Mouse (Mus musculus) stomach, embryonic 15.5 days (tissue): ENCODE results near the gene Fcgr3. TPM values are rescaled to one million over a fixed set of nuclear protein-coding genes. Genes with fewer than 3 reads are reported as not detected.

ENCODE experiments used
- ATAC-seq: fragments of 200-750 bp; cut with Nextera tagmentation; 2 replicates; pipeline ENCODE4 v1.8.0; 2017; ENCODE audit warnings: low read depth, moderate number of reproducible peaks, moderate TSS enrichment; ENCODE audit not compliant: insufficient read depth, low FRiP score
- H3K27ac ChIP-seq: fragments of 300-500 bp; sonication (generic); 2 replicates; pipeline ENCODE4 v1.5.1; 2015; ENCODE audit warnings: mild to moderate bottlenecking, inconsistent platforms
- H3K27me3 ChIP-seq: fragments of 300-500 bp; sonication (generic); replicated peaks from 2 replicates; pipeline ENCODE4 v1.6.1; 2015; ENCODE audit warnings: inconsistent platforms
- H3K36me3 ChIP-seq: fragments of 300-500 bp; sonication (generic); 2 replicates; pipeline ENCODE4 v1.6.1; 2015; ENCODE audit warnings: inconsistent platforms
- H3K4me1 ChIP-seq: fragments of 300-500 bp; sonication (generic); 2 replicates; pipeline ENCODE4 v1.6.1; 2015; ENCODE audit warnings: inconsistent platforms
- H3K4me2 ChIP-seq: fragments of 300-500 bp; sonication (generic); 2 replicates; pipeline ENCODE4 v1.6.1; 2015; ENCODE audit warnings: mild to moderate bottlenecking, inconsistent platforms
- H3K4me3 ChIP-seq: fragments of 300-500 bp; sonication (generic); replicated peaks from 2 replicates; pipeline ENCODE4 v1.5.1; 2015; ENCODE audit warnings: inconsistent platforms
- H3K9ac ChIP-seq: fragments of 300-500 bp; sonication (generic); 2 replicates; pipeline ENCODE4 v1.6.1; 2015; ENCODE audit warnings: inconsistent platforms
- H3K9me3 ChIP-seq: fragments of 300-500 bp; sonication (generic); 2 replicates; pipeline ENCODE4 v1.6.1; 2016; ENCODE audit warnings: inconsistent platforms
- WGBS: fragments of 180-500 bp; shearing (Covaris S2); methylation state at CpG from one replicate; pipeline ENCODE4 v1.1.7; 2015; 5-methylcytosine and 5-hydroxymethylcytosine counted together
- polyA plus RNA-seq: library from polyadenylated mRNA; unstranded; fragments of >200 nt; fragmentation: Nextera tagmentation; extraction: Ambion mirVana; gene quantifications from 2 replicates; pipeline ENCODE4 v1.2.1, GENCODE M21; 2015

The Fcgr3 gene
- polyA plus RNA-seq, 1 experiment from 2014 or later: 18.7 TPM

DNA sequence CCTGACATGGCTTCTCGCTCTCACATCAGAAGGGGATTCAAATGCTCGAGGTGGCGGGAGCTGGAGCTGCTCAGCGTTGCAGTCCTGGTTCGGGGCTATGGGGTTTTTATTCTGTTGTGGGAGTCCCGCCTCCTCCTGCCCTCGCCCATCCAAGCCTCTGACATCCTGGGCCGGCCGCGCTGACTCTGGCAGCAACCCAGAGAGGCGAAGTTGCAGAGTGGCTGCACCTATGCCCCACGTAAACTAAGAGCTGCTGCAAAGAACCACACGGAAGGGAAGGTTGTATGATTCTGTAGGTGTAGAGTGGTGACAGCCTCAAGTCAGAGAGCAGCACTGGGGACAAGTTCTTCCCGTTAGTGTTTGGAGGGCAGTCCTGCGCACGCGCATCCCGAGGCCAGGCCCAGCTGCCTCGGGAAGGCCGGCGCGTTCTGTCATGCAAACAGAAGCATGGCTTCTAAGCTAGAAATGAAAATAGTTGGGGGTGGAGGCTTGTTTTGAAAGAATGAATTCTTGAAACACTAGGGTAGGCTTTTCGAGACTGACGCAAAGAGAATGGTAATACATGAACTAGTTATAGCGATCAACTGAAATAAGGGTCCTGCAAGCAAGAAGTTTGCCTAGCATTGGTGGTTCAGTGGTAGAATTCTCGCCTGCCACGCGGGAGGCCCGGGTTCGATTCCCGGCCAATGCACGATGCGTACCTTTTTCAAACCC, 20.2 kb downstream of the Fcgr3 start:
- H3K4me2 ChIP-seq: peak overlapping the region; percentile 55
- peak overlapping the region; percentile 38; the same call in 1 of the 2 replicates for H3K9ac ChIP-seq
- H3K9me3 ChIP-seq: no peaks in the 10 kb centered on the region
- no peaks in the 10 kb centered on the region for H3K36me3 ChIP-seq
- peak overlapping the region; percentile 92 for H3K27ac ChIP-seq
- H3K4me1 ChIP-seq: no peaks in the 10 kb centered on the region; the same call in 1 of the 2 replicates
- H3K4me3 ChIP-seq: peak overlapping the region; percentile 73
- H3K27me3 ChIP-seq: no peaks in the 10 kb centered on the region
- 0% methylated on average over 33 of the region's 33 CpGs for WGBS
- peak; percentile 93 for ATAC-seq

- Histone ChIP-seq H3K9ac (no peak overlapping the region; the same call in 1 of the 2 replicates), H3K4me1 (no peaks in the 10 kb centered on the region; the same call in 1 of the 2 replicates), H3K4me2 (peak overlapping the region; percentile 55), H3K9me3 (no peaks in the 10 kb centered on the region), H3K4me3 (peak overlapping the region; percentile 73), H3K27me3 (no peaks in the 10 kb centered on the region), H3K27ac (peak overlapping the region; percentile 92; the same call in 1 of the 2 replicates), H3K36me3 (no peaks in the 10 kb centered on the region)
- no peak for ATAC-seq
- WGBS: 61% methylated on average over 3 of the region's 3 CpGs
Observed at GRCm38 (mm10) chr1:171043594-171044153, 21.1 kb downstream of the Fcgr3 start.

GRCm38 (mm10) chr1:171039880-171040279, 24.9 kb downstream of the Fcgr3 start:
- no peak for ATAC-seq

GRCm38 (mm10) chr1:171039135-171039534, 25.6 kb downstream of the Fcgr3 start:
- H3K27me3 ChIP-seq: no peaks in the 10 kb centered on the region
- H3K4me1 ChIP-seq: 0 out of 2 replicates have a peak, but pooled peaks cover 2% of the 10 kb centered on the region
- no peak overlapping the region for H3K9ac ChIP-seq
- ATAC-seq: no peak
- 77% methylated on average over 6 of the region's 6 CpGs for WGBS
- H3K4me2 ChIP-seq: no peak overlapping the region
- no peaks in the 10 kb centered on the region for H3K36me3 ChIP-seq
- no peak overlapping the region for H3K27ac ChIP-seq
- no peaks in the 10 kb centered on the region for H3K9me3 ChIP-seq
- no peak overlapping the region for H3K4me3 ChIP-seq

More at GRCm38 (mm10) chr1:171039880-171040279, 24.9 kb downstream of the Fcgr3 start:
- Histone ChIP-seq H3K4me2 (no peak overlapping the region), H3K36me3 (no peaks in the 10 kb centered on the region), H3K9me3 (no peaks in the 10 kb centered on the region), H3K27me3 (no peaks in the 10 kb centered on the region), H3K27ac (no peak overlapping the region), H3K9ac (no peak overlapping the region), H3K4me1 (0 out of 2 replicates have a peak, but pooled peaks cover 2% of the 10 kb centered on the region), H3K4me3 (no peak overlapping the region)
- 74% methylated on average over 7 of the region's 7 CpGs for WGBS

DNA sequence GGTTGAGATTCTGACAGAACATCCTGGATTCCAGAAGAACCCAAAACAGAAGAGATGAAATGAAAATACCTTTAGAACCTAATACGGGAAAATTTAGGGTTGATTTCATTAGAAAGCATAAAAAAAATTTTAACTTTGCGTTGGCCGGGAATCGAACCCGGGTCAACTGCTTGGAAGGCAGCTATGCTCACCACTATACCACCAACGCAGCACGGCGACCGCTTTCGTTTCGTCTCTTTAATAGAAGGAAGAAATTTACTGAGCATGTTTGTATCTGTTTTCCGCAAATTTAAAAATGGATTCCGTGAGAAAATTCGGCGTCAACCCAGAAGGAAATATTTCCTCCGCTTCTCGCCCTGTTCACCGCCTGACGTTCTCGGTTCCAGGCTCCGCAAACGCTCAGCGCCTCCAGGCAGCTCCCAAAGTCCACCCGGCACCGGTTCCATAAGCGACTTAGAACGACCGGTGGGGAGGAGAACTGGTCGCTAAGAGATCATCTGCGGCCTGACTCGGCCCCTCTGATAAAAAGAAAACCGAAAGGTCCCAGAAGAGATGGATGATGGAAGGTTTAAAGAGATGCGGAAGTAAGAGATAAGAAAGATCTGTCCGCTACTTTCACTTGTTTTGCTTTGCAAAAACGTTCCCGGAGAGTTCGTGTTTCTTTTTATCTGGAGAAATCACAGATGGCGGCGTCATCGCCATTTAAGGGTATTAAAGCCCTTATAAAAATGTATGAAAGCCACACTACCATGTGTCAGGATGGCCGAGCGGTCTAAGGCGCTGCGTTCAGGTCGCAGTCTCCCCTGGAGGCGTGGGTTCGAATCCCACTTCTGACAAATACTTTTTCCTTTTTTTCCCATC, 26.6 kb downstream of the Fcgr3 start:
- peak overlapping the region; percentile 77 for H3K4me3 ChIP-seq
- peak; percentile 81 for ATAC-seq
- peak overlapping the region; percentile 84 for H3K27ac ChIP-seq
- WGBS: 0% methylated on average over 47 of the region's 47 CpGs
- no peaks in the 10 kb centered on the region for H3K9me3 ChIP-seq
- H3K27me3 ChIP-seq: no peaks in the 10 kb centered on the region
- H3K4me1 ChIP-seq: 0 out of 2 replicates have a peak, but pooled peaks cover 2% of the 10 kb centered on the region
- no peaks in the 10 kb centered on the region for H3K36me3 ChIP-seq
- peak overlapping the region; percentile 58 for H3K4me2 ChIP-seq
- peak overlapping the region; percentile 36; the same call in 1 of the 2 replicates for H3K9ac ChIP-seq

DNA sequence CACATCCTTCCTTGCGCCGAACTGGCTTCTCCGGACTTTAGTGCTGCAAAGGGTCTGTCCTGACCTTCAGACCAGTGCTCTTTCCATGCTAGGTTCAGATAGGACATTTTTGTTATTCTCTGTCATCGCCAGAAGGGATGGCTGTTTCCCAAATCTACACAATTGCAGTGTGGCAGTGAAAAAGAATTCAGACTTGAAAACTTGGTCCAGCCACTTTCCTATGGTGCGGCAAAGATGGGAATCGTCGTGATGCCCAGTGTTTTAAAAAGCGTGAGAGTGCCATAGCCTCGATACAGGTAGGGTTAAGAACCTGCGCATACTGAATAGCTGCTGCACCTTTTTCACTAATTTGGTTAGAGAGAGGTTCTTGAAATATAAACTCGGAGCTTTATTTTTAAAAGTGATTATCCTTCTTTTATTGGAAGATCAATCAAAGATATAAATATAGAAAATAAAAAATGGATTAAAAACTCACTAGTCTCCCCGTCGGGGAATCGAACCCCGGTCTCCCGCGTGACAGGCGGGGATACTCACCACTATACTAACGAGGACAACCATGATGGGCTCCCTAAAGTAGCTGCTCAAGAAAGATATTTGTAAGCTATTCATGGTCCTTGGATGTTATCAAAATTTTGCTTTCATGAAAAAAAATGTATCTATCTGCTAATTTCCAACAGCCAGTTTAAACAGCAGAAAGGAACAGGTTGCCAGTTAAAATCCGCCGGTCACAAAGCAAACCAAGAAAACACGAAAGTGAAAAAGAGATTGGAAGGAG, 28.0 kb downstream of the Fcgr3 start:
- H3K36me3 ChIP-seq: no peaks in the 10 kb centered on the region
- H3K4me3 ChIP-seq: peak overlapping the region; percentile 32
- no peak overlapping the region for H3K27ac ChIP-seq
- no peak for ATAC-seq
- 0 out of 2 replicates have a peak, but pooled peaks cover 6% of the 10 kb centered on the region for H3K4me1 ChIP-seq
- no peaks in the 10 kb centered on the region for H3K9me3 ChIP-seq
- H3K4me2 ChIP-seq: peak overlapping the region; percentile 52
- 0 out of 2 replicates have a peak, but pooled peaks cover 6% of the 10 kb centered on the region for H3K27me3 ChIP-seq
- H3K9ac ChIP-seq: no peak overlapping the region
- WGBS: 3% methylated on average over 22 of the region's 22 CpGs

- Histone ChIP-seq H3K4me2 (peak overlapping the region; percentile 23), H3K4me1 (0 out of 2 replicates have a peak, but pooled peaks cover 6% of the 10 kb centered on the region), H3K9ac (no peak overlapping the region), H3K27ac (no peak overlapping the region), H3K9me3 (no peaks in the 10 kb centered on the region), H3K27me3 (peaks cover 11% of the 10 kb centered on the region; the same call in 1 of the 2 replicates), H3K36me3 (no peaks in the 10 kb centered on the region), H3K4me3 (0 out of 2 replicates have a peak overlapping the region, but pooled peaks have one; percentile 4)
- 51% methylated on average over 11 of the region's 11 CpGs for WGBS
- ATAC-seq: no peak
Observed at GRCm38 (mm10) chr1:171035611-171036010, 29.1 kb downstream of the Fcgr3 start.

DNA sequence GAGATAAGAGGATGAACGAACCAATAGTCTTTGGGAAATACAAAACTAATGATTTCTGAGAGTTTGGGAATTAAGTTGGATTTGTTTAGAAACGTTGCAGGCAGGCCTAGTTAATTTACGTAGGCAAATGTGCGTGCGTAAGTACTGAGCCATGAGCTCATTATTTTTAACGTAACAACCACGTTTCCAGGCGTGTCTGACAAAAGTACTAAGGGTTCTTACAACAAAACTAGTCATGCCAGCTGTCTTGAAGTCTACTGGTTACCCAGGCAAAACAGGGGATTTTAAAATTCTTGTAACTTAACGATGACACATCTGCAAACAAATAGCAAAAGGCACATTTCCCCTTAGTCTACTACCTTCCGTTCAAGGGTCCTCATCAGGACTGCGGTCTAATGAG, 30.5 kb downstream of the Fcgr3 start:
- Histone ChIP-seq H3K27me3 (peaks cover 13% of the 10 kb centered on the region; the same call in 1 of the 2 replicates), H3K9me3 (no peaks in the 10 kb centered on the region), H3K4me3 (peak overlapping the region; percentile 59), H3K4me2 (peak overlapping the region; percentile 94), H3K4me1 (0 out of 2 replicates have a peak, but pooled peaks cover 6% of the 10 kb centered on the region), H3K36me3 (no peaks in the 10 kb centered on the region), H3K27ac (no peak overlapping the region), H3K9ac (no peak overlapping the region)
- no peak for ATAC-seq
- 9% methylated on average over 11 of the region's 11 CpGs for WGBS

DNA sequence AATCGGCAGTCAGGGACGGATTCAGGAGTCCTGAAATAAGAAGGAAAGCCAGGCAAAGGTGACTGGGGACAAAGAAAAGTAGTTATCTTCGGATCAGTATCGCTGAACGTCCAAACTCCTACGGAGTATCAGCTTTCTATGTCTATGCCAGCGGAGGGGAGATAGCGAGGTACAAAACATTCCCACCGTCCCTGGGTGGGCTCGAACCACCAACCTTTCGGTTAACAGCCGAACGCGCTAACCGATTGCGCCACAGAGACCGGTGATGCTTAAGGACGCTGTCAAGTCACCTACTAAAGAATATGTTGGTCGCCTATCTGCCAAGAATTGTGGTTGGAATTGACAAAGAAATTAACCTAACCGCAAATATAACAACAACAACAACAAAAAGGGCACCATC, 31.0 kb downstream of the Fcgr3 start:
- H3K9ac ChIP-seq: no peak overlapping the region
- peak overlapping the region; percentile 59 for H3K4me3 ChIP-seq
- peak; percentile 68; the same call in 1 of the 2 replicates for ATAC-seq
- H3K36me3 ChIP-seq: no peaks in the 10 kb centered on the region
- peak overlapping the region; percentile 94 for H3K4me2 ChIP-seq
- H3K27me3 ChIP-seq: peaks cover 13% of the 10 kb centered on the region; the same call in 1 of the 2 replicates
- H3K27ac ChIP-seq: no peak overlapping the region
- WGBS: under 1% methylated on average over 20 of the region's 20 CpGs
- no peaks in the 10 kb centered on the region for H3K9me3 ChIP-seq
- H3K4me1 ChIP-seq: 0 out of 2 replicates have a peak, but pooled peaks cover 6% of the 10 kb centered on the region

DNA sequence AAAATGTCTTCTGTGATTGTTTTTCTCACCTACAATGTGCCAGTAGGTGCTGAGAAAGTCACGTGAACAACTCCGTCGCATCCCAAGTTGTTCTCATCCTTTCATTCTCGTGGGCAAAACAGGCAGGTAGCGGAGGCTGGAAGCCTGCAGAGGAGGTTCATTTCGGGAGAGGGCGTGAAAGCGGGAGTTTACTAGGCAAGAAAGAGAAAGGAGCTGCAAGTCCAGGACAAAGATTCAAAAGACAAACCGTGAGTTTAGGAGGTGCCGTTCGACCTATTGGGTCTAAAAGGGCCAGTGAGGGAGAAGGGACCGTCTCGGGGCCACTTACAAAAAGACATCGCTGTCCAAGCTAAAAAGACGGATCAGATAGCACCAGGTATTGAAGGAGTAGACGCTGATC, 31.5 kb downstream of the Fcgr3 start:
- no peak for ATAC-seq
- H3K27ac ChIP-seq: no peak overlapping the region
- no peaks in the 10 kb centered on the region for H3K36me3 ChIP-seq
- H3K4me1 ChIP-seq: 0 out of 2 replicates have a peak, but pooled peaks cover 6% of the 10 kb centered on the region
- H3K4me2 ChIP-seq: peak overlapping the region; percentile 94
- H3K27me3 ChIP-seq: peaks cover 13% of the 10 kb centered on the region; the same call in 1 of the 2 replicates
- no peaks in the 10 kb centered on the region for H3K9me3 ChIP-seq
- under 1% methylated on average over 16 of the region's 16 CpGs for WGBS
- H3K4me3 ChIP-seq: peak overlapping the region; percentile 59
- no peak overlapping the region for H3K9ac ChIP-seq

GRCm38 (mm10) chr1:171032691-171033090, 32.0 kb downstream of the Fcgr3 start:
- WGBS: 6% methylated on average over 10 of the region's 10 CpGs
- Histone ChIP-seq H3K27ac (no peak overlapping the region), H3K4me2 (peak overlapping the region; percentile 94), H3K27me3 (peaks cover 13% of the 10 kb centered on the region; the same call in 1 of the 2 replicates), H3K9ac (no peak overlapping the region), H3K9me3 (no peaks in the 10 kb centered on the region), H3K36me3 (no peaks in the 10 kb centered on the region), H3K4me1 (0 out of 2 replicates have a peak, but pooled peaks cover 6% of the 10 kb centered on the region), H3K4me3 (peak overlapping the region; percentile 59)
- no peak for ATAC-seq
